Mouse (Mus musculus): ENCODE measurements at regions not wholly inside any gene's neighbourhood (a gene's known extent, or its start where the extent isn't known, plus 50 kb on each side); places are given as distances from the start of the nearest gene placed in this dataset.

- Histone ChIP-seq H3K27ac (no peak overlapping the region), H3K9me3 (replicated peaks) (no peaks in the 10 kb centered on the region), H3K27me3 (ENCODE audit: low read depth, poor library complexity, severe bottlenecking) (no peaks in the 10 kb centered on the region), H3K4me3 (no peak overlapping the region), H3K36me3 (no peaks in the 10 kb centered on the region), H3K4me1 (peaks cover 3% of the 10 kb centered on the region; the same call in 1 of the 2 replicates)
- peak; percentile 30 for DNase-seq (ENCODE audit: low spot score)
- WGBS: 87% methylated on average over 5 of the region's 5 CpGs
These were observed 139.8 kb upstream of the Erbb4 start for GRCm38 (mm10) chr1:69247691-69248090.

- Histone ChIP-seq H3K4me3 (no peak overlapping the region), H3K36me3 (no peaks in the 10 kb centered on the region), H3K27me3 (ENCODE audit: low read depth, poor library complexity, severe bottlenecking) (no peaks in the 10 kb centered on the region), H3K27ac (no peak overlapping the region), H3K4me1 (peaks cover 3% of the 10 kb centered on the region; the same call in 1 of the 2 replicates), H3K9me3 (replicated peaks) (no peaks in the 10 kb centered on the region)
- DNase-seq (ENCODE audit: low spot score): no peak
- WGBS: 85% methylated on average over 3 of the region's 3 CpGs
These were observed 134.5 kb upstream of the Erbb4 start for GRCm38 (mm10) chr1:69242289-69242909.

DNA sequence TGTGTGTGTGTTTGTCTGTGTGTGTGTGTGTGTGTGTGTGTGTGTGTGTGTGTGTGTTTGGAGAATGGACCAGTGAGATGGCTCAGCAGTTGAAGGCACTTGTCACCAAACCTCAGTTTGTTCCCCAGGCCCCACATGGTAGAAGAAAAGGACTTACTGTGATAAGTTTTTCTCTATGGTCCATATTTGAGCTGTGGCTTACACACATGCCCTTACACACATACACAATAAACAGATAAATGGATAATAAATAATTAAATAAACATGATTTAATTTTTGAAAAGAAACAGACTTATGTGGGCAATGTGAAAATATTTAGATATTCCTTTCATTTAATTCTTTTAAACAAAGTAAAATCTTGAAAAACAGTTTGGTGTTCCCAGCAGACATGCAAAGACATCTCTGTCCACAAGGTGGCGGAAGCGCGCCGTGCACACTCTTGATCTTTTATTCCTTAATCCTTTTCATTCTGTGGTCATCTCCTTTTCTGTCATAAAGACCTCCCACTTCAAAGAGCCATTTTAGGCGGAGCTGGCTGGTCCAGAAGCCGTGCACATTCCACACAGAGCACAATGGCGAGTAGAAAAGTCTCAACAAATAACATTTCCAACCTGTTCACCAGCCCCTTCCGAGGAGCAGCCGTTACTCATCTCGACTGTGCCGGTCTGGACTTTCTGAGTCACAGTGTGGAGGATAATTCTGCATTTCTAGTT, 133.8 kb upstream of the Erbb4 start:
- H3K9me3 ChIP-seq (replicated peaks): no peaks in the 10 kb centered on the region
- peaks cover 3% of the 10 kb centered on the region; the same call in 1 of the 2 replicates for H3K4me1 ChIP-seq
- peak overlapping the region; percentile 17; the same call in 1 of the 2 replicates for H3K4me3 ChIP-seq
- 25% methylated on average over 11 of the region's 11 CpGs for WGBS
- H3K27ac ChIP-seq: no peak overlapping the region
- H3K27me3 ChIP-seq (ENCODE audit: low read depth, poor library complexity, severe bottlenecking): no peaks in the 10 kb centered on the region
- H3K36me3 ChIP-seq: no peaks in the 10 kb centered on the region
- peak; percentile 76 for DNase-seq (ENCODE audit: low spot score)

GRCm38 (mm10) chr1:69227864-69228263, 120.0 kb upstream of the Erbb4 start:
- no peaks in the 10 kb centered on the region for H3K4me1 ChIP-seq
- no peaks in the 10 kb centered on the region for H3K27me3 ChIP-seq (ENCODE audit: low read depth, poor library complexity, severe bottlenecking)
- DNase-seq (ENCODE audit: low spot score): no peak
- H3K4me3 ChIP-seq: no peak overlapping the region
- no peak overlapping the region for H3K27ac ChIP-seq
- H3K36me3 ChIP-seq: no peaks in the 10 kb centered on the region
- H3K9me3 ChIP-seq (replicated peaks): no peaks in the 10 kb centered on the region

GRCm38 (mm10) chr1:69212896-69213500, 105.1 kb upstream of the Erbb4 start:
- H3K27me3 ChIP-seq (ENCODE audit: low read depth, poor library complexity, severe bottlenecking): no peaks in the 10 kb centered on the region
- 88% methylated on average over 1 of the region's 1 CpGs for WGBS
- DNase-seq (ENCODE audit: low spot score): no peak
- no peaks in the 10 kb centered on the region for H3K4me1 ChIP-seq
- no peak overlapping the region for H3K4me3 ChIP-seq
- no peaks in the 10 kb centered on the region for H3K36me3 ChIP-seq
- H3K27ac ChIP-seq: no peak overlapping the region
- no peaks in the 10 kb centered on the region for H3K9me3 ChIP-seq (replicated peaks)

DNA sequence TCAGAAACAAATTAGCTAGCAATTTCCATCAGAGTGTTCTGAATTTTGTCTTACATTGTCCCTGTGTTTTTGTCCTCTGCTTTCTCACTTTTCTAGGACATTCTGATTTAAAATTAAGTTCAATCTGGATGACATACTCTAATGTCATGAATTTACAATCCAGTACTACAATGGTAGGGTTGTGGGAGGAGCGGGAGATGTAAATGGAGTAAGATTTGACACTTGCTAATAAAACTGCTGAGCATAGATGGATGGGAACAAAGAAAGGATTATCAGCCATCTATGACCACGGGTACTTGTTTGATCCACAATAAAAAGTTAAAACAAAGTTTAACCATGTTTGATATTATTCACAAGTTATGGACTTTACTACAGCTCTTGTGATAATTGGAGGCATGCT, 94.9 kb upstream of the Erbb4 start:
- 82% methylated on average over 2 of the region's 2 CpGs for WGBS
- Histone ChIP-seq H3K36me3 (no peaks in the 10 kb centered on the region), H3K4me1 (no peaks in the 10 kb centered on the region), H3K4me3 (no peak overlapping the region), H3K9me3 (replicated peaks) (no peaks in the 10 kb centered on the region), H3K27me3 (ENCODE audit: low read depth, poor library complexity, severe bottlenecking) (no peaks in the 10 kb centered on the region), H3K27ac (no peak overlapping the region)
- DNase-seq (ENCODE audit: low spot score): no peak

DNA sequence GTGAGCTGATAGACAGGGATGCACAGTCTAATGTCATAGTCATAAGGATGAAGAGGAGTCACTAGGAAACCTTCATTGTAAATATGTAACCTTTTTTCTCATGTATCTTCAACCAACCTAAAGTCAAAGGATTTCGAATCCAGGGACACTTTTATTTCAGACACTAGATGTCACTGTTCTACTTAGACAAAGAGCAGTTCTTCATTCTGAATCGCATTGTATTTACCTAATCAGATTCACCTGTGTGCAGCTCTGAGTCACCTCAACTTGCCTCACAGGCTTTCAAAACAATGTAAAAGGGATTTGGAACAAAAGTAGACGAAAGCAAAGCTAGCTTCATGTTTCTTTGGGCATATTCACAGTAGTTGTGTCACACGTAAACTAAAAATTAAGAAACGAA, 57.3 kb upstream of the Erbb4 start:
- H3K36me3 ChIP-seq: no peaks in the 10 kb centered on the region
- H3K4me3 ChIP-seq: no peak overlapping the region
- 57% methylated on average over 5 of the region's 5 CpGs for WGBS
- H3K4me1 ChIP-seq: no peaks in the 10 kb centered on the region
- H3K9me3 ChIP-seq (replicated peaks): no peaks in the 10 kb centered on the region
- DNase-seq (ENCODE audit: low spot score): no peak
- no peak overlapping the region for H3K27ac ChIP-seq
- no peaks in the 10 kb centered on the region for H3K27me3 ChIP-seq (ENCODE audit: low read depth, poor library complexity, severe bottlenecking)

Measured in limb, embryonic 10.5 days (tissue).